Mouse (Mus musculus): ENCODE measurements around the gene Smg9.

The Smg9 gene

DNA sequence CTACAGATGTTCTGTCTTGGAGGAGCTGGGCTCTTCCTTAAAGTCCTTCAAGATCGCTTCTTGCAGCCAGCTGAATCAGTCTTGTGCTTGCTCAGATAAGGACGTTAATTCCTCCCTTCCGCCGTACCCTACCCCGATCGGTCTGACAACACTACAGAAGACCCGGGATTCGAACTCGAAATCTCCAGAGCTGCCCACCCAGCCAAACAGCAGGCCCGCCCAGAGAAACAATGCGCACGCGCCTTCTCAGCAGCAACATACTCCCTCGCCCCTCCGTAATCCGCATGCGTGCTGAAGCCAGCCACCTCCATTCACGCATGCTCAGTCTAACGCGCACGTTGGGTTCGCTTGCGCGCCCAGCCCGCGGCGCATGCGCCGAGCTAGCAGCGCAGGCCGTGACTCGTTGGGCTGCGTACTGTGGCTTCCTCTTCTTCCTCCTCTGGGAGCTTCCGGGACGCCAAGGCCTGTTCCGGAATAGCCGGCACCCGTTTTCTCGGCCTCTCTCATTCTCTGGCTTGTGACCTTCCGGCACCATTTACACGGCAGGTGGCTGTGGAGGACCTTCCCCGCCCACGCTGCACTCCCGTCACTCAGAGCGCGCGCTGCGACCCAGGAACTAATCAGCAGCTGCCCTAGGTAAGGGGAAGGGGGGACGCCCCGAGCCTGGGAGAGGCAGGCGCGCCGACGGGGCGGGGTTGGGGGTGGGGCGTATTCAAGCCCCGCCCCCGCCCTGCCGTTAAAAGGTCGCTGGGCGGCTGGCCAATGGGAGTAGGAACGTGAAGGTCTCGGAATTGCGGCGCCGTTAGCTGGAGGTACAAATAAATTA is at the start of gene Smg9:
Smg9 (plus strand) TSS at position 364 of the 826 bp plus-strand sequence.
- DNase-seq = peak; percentile 98

DNA sequence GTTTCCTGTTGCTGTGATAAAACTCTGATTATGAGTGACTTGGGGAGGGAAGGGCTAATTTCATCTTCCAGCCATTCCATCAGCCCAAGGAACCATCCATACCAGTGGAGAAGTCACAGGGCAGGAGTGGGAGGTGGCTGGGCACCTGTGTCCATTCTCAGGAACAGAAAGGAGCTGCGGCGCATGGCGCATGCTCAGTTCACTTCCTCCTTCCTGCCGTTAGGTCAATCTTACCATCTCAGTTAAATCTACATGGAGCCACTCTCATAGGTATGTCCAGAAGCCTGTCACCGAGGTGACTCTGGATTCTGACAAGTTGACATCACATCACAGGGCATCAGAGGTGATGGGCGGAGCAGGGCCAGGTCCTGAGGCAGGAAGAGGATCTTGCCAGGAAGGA is 43.8 kb upstream of the Smg9 start:
- no peak for DNase-seq

DNA sequence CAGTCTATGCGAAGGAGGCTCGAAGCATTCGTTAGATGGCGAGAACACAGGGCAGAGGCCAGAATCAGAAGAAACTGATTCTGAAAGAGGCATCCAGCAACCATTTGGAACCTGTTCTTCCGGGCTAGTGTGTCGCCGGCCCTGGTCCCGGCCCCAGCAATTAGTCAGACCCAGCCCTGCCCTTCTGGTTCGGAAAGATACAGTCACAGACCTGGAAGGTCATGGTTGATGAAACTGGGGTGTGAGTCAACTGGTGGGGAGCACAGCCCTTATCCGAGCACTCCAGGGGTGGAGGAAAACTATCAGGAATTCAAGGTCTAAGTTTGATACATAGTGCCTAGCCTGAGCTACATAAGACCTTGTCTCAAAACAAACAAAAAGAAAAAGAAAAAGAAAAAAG is 43.3 kb upstream of the Smg9 start:
- no peak for DNase-seq

DNA sequence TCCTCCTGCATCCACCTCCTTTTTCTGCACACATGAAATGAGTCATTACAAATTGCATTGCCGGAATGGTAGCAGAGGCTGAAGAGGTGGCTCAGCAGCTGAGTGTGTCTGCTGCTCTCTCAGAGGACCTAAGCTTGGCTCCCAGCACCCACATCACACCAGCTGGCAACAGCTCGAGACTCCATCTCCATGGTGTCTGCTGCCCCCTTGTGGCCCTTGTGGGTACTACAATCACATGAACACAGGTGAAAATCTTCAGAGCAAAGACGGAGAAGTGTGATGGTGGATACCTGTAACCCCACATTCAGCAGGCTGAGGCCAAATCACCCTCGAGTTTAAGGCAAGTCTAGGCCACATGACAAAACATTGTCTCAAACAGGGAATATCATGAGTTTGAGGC is 41.5 kb upstream of the Smg9 start:
- DNase-seq = peak; percentile 42

DNA sequence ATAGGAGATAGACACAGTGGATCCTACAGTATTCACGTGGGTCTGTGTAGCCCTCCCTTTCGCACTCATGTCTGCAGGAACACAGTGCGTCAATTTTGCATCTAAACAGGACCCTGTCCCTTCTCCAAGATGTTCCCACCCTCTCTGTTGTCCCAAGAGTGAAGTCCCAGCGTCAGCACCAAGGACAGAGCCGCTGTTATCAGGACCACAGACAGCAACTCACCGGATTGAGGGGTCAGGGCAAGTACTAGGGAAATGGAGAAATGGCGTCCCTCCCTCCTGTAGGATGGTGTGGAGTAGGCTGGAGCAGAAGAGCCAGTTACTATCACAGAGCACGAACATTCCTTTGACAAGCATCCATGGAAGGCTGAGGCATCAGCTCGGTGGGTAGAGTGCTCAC is 40.1 kb upstream of the Smg9 start:
- peak; percentile 36 for DNase-seq

DNA sequence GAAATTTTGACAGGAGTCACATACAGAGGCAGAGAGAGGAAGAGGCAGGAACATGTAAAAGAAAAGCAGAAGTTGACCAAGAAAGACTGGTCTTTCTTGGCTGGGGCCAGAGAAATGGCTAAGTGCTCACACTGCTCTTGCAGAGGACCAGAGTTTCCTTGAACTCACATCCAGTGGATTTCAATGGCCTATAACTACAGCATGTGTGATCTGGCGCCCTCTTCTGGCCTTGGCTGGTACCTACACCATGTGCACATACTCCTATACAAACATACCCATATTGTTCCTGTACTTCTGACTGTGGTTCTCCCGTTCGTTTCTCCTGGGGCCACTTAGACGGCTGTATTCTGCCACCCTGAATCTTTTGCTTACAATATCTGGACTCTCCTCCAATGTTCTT is 38.4 kb upstream of the Smg9 start:
- no peak for DNase-seq

DNA sequence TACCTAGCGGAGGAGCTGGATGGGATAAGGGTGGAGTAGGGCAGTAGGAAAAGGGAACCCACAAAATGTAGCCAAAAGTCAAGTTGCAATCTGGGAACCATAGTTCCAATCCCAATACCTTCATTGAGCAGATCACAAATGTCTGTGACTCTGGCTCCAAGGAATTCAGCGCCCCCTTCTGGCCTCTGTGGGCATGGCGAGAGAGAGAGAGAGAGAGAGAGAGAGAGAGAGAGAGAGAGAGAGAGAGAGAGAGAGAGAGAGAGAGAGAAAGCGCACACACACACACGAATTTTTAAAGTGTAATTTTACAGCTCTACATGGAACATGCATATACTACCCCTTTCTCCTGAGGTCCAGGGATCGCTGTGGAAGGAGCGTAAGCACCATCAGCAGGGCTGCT is 36.2 kb upstream of the Smg9 start:
- DNase-seq = peak; percentile 78

DNA sequence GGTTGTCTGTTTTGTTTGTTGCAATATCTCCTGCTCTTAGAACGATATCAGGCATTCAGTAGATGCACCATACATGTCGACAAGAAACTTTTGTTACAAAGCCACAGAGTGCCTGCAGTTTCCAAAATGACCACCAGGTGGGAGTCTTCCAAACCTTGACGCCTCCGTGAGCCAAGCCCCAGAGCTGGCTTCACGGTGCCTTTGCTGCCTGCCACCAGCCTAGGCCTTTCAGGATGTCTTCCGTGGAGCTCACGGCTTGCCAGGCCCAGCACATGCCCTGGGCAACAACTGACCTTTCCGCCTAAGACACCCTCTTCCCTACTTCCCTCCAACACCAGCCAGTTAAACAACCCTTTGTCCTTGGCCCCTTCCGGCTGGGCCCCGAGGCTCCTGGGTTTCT is 34.6 kb upstream of the Smg9 start:
- peak; percentile 93 for DNase-seq

DNA sequence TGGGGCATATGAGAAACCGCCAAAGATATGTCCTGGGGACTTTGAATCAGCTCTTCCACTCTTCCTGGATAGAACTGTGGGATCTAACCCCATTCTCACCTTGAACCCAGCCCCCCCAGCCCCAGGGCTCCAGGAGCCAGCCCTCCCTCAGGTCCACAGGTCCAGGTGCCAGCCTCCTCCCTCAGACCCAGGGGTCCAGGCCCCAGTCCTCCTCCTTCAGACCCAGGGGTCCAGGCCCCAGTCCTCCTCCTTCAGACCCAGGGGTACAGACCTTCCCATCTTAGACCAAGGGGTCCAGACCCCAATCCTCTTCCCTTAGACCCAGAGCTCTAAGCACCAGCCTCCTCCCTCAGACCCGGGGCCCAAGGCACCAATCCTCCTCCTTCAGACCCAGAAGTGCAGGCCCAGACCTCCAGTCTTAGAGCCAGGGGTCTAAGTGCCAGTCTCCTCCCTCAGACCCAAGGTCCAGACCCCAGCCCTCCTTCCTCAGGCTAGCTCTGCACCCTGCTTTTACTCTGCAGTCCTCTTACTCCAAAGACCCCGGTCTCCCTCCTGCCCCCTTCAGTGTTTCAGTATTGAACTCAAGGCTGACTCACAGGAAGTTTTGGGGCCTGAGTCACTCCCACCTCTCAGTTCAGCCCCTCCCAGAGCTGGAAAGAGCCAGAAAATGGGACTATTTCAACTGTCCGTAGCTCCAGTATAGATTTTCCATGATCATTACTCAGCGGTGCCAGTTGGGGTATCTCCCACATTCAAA is 34.0 kb upstream of the Smg9 start:
- peak; percentile 23 for DNase-seq

DNA sequence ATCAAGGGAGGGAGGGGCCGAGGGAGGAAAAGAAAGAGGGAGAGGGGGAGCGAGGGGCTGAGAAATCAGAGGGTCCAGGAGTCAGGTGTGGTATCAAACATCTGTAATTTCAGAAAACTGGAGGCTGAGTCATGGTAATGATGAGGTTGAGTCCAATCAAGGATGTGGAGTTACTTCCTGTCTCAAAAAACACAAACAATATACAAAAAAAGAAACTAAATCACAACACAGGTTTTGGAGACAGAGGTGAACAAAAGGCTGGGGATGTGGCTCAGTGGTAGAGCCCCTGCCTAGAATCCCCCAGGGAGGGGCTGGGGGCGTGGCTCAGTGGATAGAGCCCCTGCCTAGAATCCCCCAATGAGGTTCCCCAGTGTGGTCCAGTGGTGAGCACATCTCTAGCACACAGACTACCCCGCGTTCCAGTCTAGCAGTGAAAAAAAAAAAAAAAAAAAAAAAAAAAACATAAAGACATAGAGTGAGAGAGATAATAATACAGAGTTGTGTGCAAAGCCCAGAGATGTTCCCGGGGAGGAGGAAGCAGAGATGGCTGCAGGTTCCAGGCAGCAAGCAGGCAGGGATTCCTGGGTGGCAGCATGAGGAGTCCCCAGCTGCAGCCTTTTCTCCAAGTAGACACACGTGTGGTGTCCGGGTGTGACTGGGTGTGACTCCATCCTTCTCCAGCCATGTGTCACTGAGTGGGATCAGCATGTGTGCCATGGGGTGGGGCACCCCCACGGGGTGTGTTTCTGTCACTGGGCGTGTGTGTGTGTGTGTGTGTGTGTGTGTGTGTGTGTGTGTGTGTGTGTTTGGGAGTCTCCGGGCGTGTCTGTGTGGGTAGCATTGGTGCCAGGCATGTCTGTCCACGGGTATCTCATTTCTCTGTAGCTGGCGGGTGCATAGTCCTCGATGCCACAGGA is 32.4 kb upstream of the Smg9 start:
- no peak for DNase-seq

DNA sequence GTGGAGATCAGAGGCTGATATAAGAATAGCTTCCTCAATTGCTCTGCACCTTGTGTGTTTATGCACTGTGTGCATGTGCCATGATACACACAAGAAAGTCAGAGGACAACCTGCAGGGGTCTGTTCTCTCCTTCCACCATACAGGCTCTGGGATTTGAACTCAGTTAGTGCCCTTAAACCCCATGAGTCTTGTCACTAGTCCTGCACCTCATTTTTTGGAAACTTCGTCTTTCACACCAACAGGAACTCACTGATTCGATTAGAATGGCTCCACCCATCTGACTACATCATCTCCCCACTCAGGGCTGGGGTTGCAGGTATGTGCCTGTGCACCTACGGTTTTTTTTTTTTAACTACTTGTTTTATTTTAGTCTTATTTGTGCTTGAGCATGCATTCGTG is 31.2 kb upstream of the Smg9 start:
- DNase-seq = no peak

DNA sequence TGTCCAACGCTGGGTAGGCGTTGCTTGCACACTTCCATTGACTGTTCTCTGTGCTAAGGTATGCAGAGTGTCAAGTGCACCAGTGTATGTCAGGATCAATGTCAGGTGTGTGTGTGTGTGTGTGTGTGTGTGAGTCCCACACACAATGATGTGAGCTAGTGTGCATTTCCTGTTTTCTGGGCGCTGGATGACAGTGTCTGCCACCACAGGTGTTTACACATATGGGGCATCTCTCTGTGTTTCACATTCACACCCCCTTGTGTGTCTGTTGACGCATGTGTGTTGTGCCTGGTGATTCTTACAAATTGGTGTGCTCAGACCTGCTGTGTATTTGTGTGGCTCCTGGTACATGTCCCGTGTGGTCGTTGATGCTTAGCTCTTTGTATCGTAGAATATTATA is 30.5 kb upstream of the Smg9 start:
- DNase-seq = peak; percentile 59

DNA sequence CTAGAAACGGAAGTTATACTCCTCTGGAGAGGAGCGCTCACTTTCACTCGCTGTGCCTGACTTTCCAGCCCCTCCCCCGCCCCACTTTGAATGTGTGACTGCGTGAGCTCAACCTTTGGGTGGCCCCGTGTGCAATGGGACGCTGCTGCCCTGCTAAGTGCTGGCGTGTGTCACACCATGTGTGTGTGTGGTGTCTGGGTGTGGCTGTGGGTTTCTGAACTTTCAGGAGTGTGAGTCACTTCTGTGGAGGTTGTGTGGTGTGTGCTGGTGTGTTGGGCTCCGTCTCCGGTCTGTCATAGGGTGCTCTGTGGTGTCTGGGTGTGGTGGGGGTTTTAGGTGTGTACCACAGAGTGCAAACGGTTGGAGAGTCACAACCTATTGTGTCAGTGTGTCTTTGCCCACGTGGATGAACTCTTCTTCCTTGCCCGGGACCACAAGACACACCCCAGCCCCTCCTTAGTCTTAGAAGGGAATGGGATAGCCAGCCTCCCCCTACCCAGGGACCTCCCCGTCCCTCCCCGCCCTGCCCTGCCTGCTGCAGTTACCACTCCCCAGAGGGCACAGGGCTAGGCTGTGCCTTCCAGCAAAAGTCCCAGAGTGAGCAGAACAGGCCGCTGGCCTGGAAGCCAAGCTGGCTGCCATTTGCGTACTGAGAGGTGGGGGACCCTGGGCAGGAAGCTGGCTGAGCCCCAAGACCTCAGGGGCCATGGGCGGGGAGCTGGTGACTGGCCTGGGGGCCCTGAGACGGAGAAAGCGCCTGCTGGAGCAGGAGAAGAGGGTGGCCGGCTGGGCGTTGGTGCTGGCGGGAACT is 29.5 kb upstream of the Smg9 start, which contains the start of gene Kcnn4:
Kcnn4 (plus strand) TSS at position 533 of the 811 bp plus-strand sequence.
- peak; percentile 83 for DNase-seq

DNA sequence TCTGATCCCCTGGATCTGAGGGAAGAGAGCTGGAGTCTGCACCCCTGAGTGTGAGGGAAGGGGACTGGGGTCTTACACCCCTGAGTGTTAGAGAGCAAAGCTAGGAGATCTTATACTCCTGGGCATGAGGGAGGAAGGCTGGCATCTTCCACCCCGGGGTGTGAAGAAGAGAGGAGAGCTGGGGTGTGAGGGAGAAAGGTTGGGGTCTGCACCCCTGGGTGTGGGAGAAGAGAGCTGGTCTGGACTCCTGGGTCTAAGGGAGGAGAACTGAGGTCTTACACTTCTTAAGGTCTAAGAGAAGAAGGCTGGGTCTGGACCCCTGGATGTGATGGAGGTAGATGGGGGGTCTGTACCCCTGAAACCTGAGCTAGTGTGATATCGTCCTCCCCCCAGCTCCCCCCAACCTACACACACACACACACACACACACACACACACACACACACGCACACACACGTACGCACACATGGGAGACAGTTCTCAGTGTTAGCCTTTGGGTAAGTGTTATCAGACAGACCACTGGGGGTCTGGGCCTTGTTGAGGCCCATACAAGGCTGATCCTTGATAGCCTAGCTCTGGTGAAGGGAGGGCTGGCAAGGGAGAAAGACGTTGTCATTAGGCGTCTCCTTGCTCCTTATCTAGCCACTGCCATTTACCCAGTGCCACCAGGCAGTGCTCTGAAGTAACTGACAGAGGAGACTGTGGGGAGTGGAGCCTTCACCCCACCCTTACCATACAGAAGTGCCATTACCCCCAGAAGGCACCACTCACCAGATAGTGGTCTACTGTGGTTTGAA is 28.2 kb upstream of the Smg9 start:
- DNase-seq = peak; percentile 54

DNA sequence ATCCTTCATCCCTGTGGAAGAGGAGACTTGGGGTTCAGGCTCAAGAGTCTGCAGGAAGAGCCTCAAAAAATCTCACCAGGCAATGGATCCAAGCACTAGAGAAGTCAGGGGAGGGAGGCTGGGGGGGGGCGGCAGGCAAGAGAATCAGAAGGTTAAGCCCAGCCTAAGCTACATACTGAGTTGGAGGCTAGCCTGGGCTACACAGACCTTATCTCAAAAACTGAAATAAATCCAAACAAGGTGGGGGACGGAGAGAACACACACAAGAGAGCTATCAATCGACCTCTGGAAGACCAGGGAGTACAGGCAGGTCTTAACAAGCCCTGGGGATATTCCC is 27.6 kb upstream of the Smg9 start:
- peak; percentile 23 for DNase-seq

DNA sequence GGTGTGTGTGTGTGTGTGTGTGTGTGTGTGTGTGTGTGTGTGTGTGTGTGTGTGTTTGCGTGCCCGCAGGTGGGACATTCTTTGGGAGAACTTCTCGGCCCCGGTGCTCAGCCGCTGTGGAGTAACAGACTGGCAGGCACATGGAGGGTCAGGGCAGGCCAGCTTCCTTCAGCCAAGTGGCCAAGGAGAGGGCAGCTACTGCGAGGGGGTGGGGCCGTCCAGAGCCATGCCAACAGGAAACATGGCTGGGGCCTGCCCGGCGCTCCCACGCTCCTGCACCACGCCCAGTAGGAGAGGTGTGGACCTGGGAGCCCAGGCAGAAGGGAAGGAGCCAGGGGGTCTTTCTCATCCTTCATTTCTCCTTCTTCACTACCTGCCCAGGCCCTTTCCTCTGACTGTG is 27.1 kb upstream of the Smg9 start:
- peak; percentile 49 for DNase-seq

DNA sequence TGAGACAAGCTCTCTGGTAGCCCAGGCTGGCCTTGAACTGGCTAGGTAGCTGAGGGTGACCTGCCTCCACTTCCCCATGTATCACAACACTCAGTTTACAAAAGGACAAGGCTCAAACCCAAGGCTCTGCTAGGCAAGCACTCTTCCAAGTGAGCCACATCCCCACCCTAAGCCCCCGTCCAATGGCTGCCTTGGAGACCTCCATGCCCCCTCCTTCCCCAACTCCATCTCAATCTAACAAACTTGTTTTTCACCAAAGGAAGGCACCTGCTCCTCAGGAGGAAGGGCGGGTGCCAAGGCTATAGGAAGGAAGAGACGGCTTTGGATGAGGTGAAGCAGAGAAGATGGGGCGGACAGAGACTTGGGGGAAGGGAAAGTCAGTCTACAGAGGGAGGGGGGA is 26.6 kb upstream of the Smg9 start:
- peak; percentile 64 for DNase-seq

DNA sequence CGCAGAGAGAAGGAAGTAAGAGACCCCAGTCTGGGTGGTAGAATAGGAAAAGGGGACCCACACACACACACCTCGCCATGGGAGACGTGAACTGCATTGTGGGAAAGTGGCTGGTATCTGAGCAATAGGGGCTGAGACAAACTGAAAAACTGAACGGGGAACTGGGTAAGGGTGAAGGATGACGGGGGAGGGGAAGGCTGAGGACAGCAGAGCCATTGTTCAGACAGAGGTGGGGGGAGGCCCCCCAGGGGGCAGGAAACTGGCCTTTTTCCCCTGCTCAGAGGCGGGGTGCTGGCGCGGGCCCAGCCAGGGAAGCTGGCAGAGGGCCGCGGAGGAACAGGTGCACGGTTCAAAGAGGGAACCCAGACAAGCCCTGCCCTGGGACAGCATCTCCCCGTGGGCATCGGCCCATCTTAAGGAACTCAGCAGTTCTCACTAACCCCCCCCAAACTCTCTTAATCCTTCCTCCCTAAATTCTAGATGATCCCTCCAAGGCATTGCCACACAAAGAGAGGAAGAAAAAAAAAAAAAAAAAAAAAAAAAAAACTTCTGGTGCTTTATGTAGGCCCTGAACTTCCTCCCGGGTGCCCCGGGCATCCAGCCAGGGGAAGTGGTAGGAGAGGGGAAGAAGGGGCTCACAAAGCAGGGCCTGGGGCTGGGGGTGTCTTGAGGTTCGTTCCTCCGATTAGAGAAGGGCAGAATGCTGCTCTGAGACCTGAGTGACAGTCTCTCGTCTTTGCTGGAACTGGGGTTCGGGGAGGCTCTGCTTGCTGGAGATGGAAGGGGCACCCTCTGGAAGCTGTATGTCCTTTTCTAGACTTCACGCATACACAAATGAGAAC is 25.7 kb upstream of the Smg9 start:
- DNase-seq = peak; percentile 93

DNA sequence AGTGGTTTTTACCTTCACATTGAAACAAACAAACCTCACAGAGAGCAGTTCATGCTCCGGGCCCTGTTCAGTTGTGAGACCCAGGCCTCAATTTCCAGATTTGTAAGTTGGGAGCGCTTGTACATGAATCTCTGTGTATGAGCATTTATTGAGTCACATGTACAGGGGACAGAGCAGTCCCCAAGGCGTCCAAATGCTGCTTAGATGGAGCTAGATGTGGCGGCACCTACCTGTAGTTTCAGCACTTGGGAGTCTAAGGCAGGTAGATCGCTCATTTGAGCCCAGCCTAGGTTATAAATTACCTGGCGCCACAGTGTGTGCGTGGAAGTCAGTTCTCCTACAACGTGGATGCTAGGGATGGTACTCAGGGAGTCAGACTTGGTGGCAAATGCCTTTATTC is 23.0 kb upstream of the Smg9 start:
- DNase-seq = no peak

DNA sequence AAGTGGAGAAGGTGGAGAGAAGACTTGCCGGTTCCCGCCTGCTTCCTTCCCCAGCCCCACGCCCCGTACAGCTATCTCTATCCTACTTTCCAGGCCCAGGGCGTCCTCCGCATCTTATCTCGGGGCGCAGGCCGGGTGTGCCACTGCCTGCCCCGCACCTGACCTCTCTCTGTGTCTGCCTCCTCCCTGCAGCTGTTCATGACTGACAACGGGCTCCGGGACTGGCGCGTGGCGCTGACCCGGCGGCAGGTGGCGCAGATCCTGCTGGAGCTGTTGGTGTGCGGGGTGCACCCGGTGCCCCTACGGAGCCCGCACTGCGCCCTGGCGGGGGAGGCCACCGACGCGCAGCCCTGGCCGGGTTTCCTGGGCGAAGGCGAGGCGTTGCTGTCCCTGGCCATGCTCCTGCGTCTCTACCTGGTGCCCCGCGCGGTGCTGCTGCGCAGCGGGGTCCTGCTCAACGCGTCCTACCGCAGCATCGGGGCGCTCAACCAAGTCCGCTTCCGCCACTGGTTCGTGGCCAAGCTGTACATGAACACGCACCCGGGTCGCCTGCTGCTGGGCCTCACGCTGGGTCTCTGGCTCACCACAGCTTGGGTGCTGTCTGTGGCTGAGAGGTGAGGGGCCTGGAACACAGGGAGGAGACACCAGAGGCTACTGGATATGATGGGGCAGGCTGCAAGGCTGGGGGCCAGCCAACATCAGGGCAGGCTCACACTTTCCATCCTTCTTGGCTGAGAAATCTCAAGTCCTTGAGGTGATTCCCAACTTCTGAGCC is 22.1 kb upstream of the Smg9 start:
- peak; percentile 91 for DNase-seq
